Mouse (Mus musculus) gastrocnemius, postnatal 14 days (tissue): Measurements from ENCODE around the gene Rnase13. TPM values are rescaled to one million over a fixed set of nuclear protein-coding genes. Genes with fewer than 3 reads are reported as not detected.

Experiments
- DNase-seq: peaks from one replicate; pipeline ENCODE4 v3.0.0; 2021; ENCODE audit warnings: mixed read lengths
- intact Hi-C: fragments of 180-260 bp; cut with DNase I; formaldehyde crosslinking; loops from one replicate; pipeline ENCODE4 v1.15.1; 2025; ENCODE audit warnings: low total_unique reads
- total RNA-seq, 2 experiments: library from RNA; stranded (reverse); gene quantifications; 2 replicates each; pipeline ENCODE4 v1.2.3; 2021

The Rnase13 gene
- total RNA-seq, 2 experiments from 2014 or later, result not detected

- no peak for DNase-seq
- intact Hi-C loops, result loop anchor here (5.0 to 10.0 kb wide), 2 partner anchors 107 to 205 kb away; no protein-coding TSS in a partner anchor
These were observed 32.7 kb downstream of the Rnase13 start for GRCm38 (mm10) chr14:51889833-51890232.

- DNase-seq, result no peak
- intact Hi-C loops, result no loop called here
These were observed 36.5 kb downstream of the Rnase13 start for GRCm38 (mm10) chr14:51886051-51886450.

GRCm38 (mm10) chr14:51884598-51885331 is 37.8 kb downstream of the Rnase13 start, which contains the start of gene Mettl17:
TSS of gene Mettl17 (plus strand) at chr14:51884842.
- intact Hi-C loops, result no loop called here
- peak; percentile 96 for DNase-seq

- no peak for DNase-seq
- intact Hi-C loops, result no loop called here
These were observed 38.5 kb downstream of the Rnase13 start for GRCm38 (mm10) chr14:51884031-51884544.

- DNase-seq, result peak; percentile 55
- intact Hi-C loops, result no loop called here
These were observed 39.0 kb downstream of the Rnase13 start for GRCm38 (mm10) chr14:51883527-51884030.

- intact Hi-C loops, result no loop called here
- DNase-seq, result no peak
These were observed 45.1 kb downstream of the Rnase13 start for GRCm38 (mm10) chr14:51877517-51877916.

- intact Hi-C loops, result no loop called here
These were observed 50.8 kb downstream of the Rnase13 start for GRCm38 (mm10) chr14:51871741-51872140.

More at GRCm38 (mm10) chr14:51871741-51872140, 50.8 kb downstream of the Rnase13 start:
- no peak for DNase-seq

Other genes starting within 250 kb of the Rnase13 start
- gene Gm17079, start 227.3 kb downstream of the Rnase13 start, total RNA-seq, result not detected
- not detected for gene Gm5800, start 205.6 kb downstream of the Rnase13 start, total RNA-seq
- not detected for gene Ang4, start 149.2 kb downstream of the Rnase13 start, total RNA-seq
- not detected for gene AY358078, start 122.7 kb downstream of the Rnase13 start, total RNA-seq
- not detected for gene Ear6, start 69.1 kb downstream of the Rnase13 start, total RNA-seq
- 10 to 100 TPM in 1 of 2 experiments, 1 to 10 TPM in 1; 8.3 to 13.1 TPM for gene Mettl17, start 37.9 kb downstream of the Rnase13 start, total RNA-seq
- under 1 TPM; 0.31 to 0.37 TPM for gene Slc39a2, start 29.9 kb downstream of the Rnase13 start, total RNA-seq
- 1,000 to 10,000 TPM in 1 of 2 experiments, 100 to 1,000 TPM in 1; 964 to 1,110 TPM for gene Ndrg2, start 8.6 kb downstream of the Rnase13 start, total RNA-seq
- under 1 TPM in 1 of 2 experiments, not detected in 1; 0.35 TPM for gene Tppp2, start 4.3 kb downstream of the Rnase13 start, total RNA-seq
- gene Arhgef40, start 61.9 kb upstream of the Rnase13 start, total RNA-seq, result 10 to 100 TPM; 24.2 to 32.0 TPM
- under 1 TPM; 0.55 to 0.62 TPM for gene Tmem253, start 92.9 kb upstream of the Rnase13 start, total RNA-seq
- 10 to 100 TPM; 13.3 to 13.4 TPM for gene Zfp219, start 98.0 kb upstream of the Rnase13 start, total RNA-seq
- not detected for gene Olfr221, start 119.7 kb upstream of the Rnase13 start, total RNA-seq
- 10 to 100 TPM; 76.7 to 88.8 TPM for gene Hnrnpc, start 181.3 kb upstream of the Rnase13 start, total RNA-seq
- gene Rpgrip1, start 187.9 kb upstream of the Rnase13 start, total RNA-seq, result under 1 TPM in 1 of 2 experiments, not detected in 1; 0.25 TPM